Mouse (Mus musculus): ENCODE measurements around the gene Doc2g. TPM values are rescaled to one million over a fixed set of nuclear protein-coding genes. Genes with fewer than 3 reads are reported as not detected.
A peak's percentile ranks its signal among the peaks of the same experiment; 100 is the strongest.
"Not testable (repeated sequence)": the region's sequence is repeated elsewhere in the genome, so short reads cannot be mapped to it uniquely, and the experiment has no call there.

Gene Doc2g
- polyA plus RNA-seq (2011; ENCODE audit: insufficient read length, low read depth, missing spikeins), result 2.1 and 3.2 TPM in 2 replicates

GRCm38 (mm10) chr19:4003112-4003511, at the start of gene Doc2g:
Gene Doc2g, plus strand, starts transcription at chr19:4003313.
- TF ChIP-seq CTCF (IDR thresholded peaks at IDR 0.05; ENCODE audit: borderline replicate concordance, insufficient read depth, low read length) (no peak), POLR2A (IDR thresholded peaks at IDR 0.05; ENCODE audit: low read depth, low read length) (peak; percentile 14; the same call in 1 of the 2 replicates)

GRCm38 (mm10) chr19:3955033-3955432, 48.1 kb upstream of the Doc2g start:
- Histone ChIP-seq H3K4me3 (ENCODE audit: insufficient read depth, low read length) (no peak overlapping the region), H3K4me1 (ENCODE audit: control insufficient read depth, insufficient read depth, low read length) (no peaks in the 10 kb centered on the region), H3K27ac (ENCODE audit: insufficient read depth, low read length) (no peak overlapping the region)
- TF ChIP-seq POLR2A (IDR thresholded peaks at IDR 0.05; ENCODE audit: low read depth, low read length) (no peak), CTCF (IDR thresholded peaks at IDR 0.05; ENCODE audit: borderline replicate concordance, insufficient read depth, low read length) (no peak)

More at GRCm38 (mm10) chr19:4003112-4003511, at the start of gene Doc2g:
- Histone ChIP-seq H3K27ac (ENCODE audit: insufficient read depth, low read length) (no peak within 1 kb of the TSS), H3K4me1 (ENCODE audit: control insufficient read depth, insufficient read depth, low read length) (no peaks in the 10 kb centered on the region), H3K4me3 (ENCODE audit: insufficient read depth, low read length) (no peak within 1 kb of the TSS)

- Histone ChIP-seq H3K4me3 (ENCODE audit: insufficient read depth, low read length) (no peak overlapping the region), H3K27ac (ENCODE audit: insufficient read depth, low read length) (no peak overlapping the region), H3K4me1 (ENCODE audit: control insufficient read depth, insufficient read depth, low read length) (no peaks in the 10 kb centered on the region)
- TF ChIP-seq CTCF (IDR thresholded peaks at IDR 0.05; ENCODE audit: borderline replicate concordance, insufficient read depth, low read length) (no peak), POLR2A (IDR thresholded peaks at IDR 0.05; ENCODE audit: low read depth, low read length) (no peak)
These were observed 47.3 kb upstream of the Doc2g start for GRCm38 (mm10) chr19:3955804-3956203.

GRCm38 (mm10) chr19:3957296-3958036, 45.6 kb upstream of the Doc2g start:
- not testable (repeated sequence) for H3K4me1 ChIP-seq (ENCODE audit: control insufficient read depth, insufficient read depth, low read length); H3K27ac ChIP-seq (ENCODE audit: insufficient read depth, low read length); H3K4me3 ChIP-seq (ENCODE audit: insufficient read depth, low read length)

- no peaks in the 10 kb centered on the region for H3K4me1 ChIP-seq (ENCODE audit: control insufficient read depth, insufficient read depth, low read length)
- TF ChIP-seq CTCF (IDR thresholded peaks at IDR 0.05; ENCODE audit: borderline replicate concordance, insufficient read depth, low read length) (no peak), POLR2A (IDR thresholded peaks at IDR 0.05; ENCODE audit: low read depth, low read length) (no peak)
- no peak within 1 kb of the TSS for H3K4me3 ChIP-seq (ENCODE audit: insufficient read depth, low read length)
- H3K27ac ChIP-seq (ENCODE audit: insufficient read depth, low read length), result no peak within 1 kb of the TSS
These were observed 44.6 kb upstream of the Doc2g start, which contains the start of gene Aldh3b3 for GRCm38 (mm10) chr19:3958470-3958869. Gene Aldh3b3, plus strand, starts transcription at chr19:3958645.

- Histone ChIP-seq H3K4me1 (ENCODE audit: control insufficient read depth, insufficient read depth, low read length) (no peaks in the 10 kb centered on the region), H3K4me3 (ENCODE audit: insufficient read depth, low read length) (no peak overlapping the region), H3K27ac (ENCODE audit: insufficient read depth, low read length) (no peak overlapping the region)
- no peak for TF ChIP-seq POLR2A (IDR thresholded peaks at IDR 0.05; ENCODE audit: low read depth, low read length)
- TF ChIP-seq CTCF (IDR thresholded peaks at IDR 0.05; ENCODE audit: borderline replicate concordance, insufficient read depth, low read length), result no peak
These were observed 44.1 kb upstream of the Doc2g start for GRCm38 (mm10) chr19:3959030-3959429.

- no peak overlapping the region for H3K4me3 ChIP-seq (ENCODE audit: insufficient read depth, low read length)
- H3K27ac ChIP-seq (ENCODE audit: insufficient read depth, low read length), result no peak overlapping the region
- no peak for TF ChIP-seq CTCF (IDR thresholded peaks at IDR 0.05; ENCODE audit: borderline replicate concordance, insufficient read depth, low read length)
- TF ChIP-seq POLR2A (IDR thresholded peaks at IDR 0.05; ENCODE audit: low read depth, low read length), result no peak
- no peaks in the 10 kb centered on the region for H3K4me1 ChIP-seq (ENCODE audit: control insufficient read depth, insufficient read depth, low read length)
These were observed 42.9 kb upstream of the Doc2g start for GRCm38 (mm10) chr19:3960211-3960610.

GRCm38 (mm10) chr19:3961805-3962204, 41.3 kb upstream of the Doc2g start:
- not testable (repeated sequence) for H3K27ac ChIP-seq (ENCODE audit: insufficient read depth, low read length); H3K4me3 ChIP-seq (ENCODE audit: insufficient read depth, low read length); H3K4me1 ChIP-seq (ENCODE audit: control insufficient read depth, insufficient read depth, low read length)

- H3K4me3 ChIP-seq (ENCODE audit: insufficient read depth, low read length), result no peak overlapping the region
- no peak overlapping the region for H3K27ac ChIP-seq (ENCODE audit: insufficient read depth, low read length)
- no peaks in the 10 kb centered on the region for H3K4me1 ChIP-seq (ENCODE audit: control insufficient read depth, insufficient read depth, low read length)
- no peak for TF ChIP-seq CTCF (IDR thresholded peaks at IDR 0.05; ENCODE audit: borderline replicate concordance, insufficient read depth, low read length)
- TF ChIP-seq POLR2A (IDR thresholded peaks at IDR 0.05; ENCODE audit: low read depth, low read length), result no peak
These were observed 40.6 kb upstream of the Doc2g start for GRCm38 (mm10) chr19:3962469-3962868.

GRCm38 (mm10) chr19:3964030-3964429, 39.1 kb upstream of the Doc2g start:
- no peak overlapping the region for H3K4me3 ChIP-seq (ENCODE audit: insufficient read depth, low read length)
- TF ChIP-seq CTCF (IDR thresholded peaks at IDR 0.05; ENCODE audit: borderline replicate concordance, insufficient read depth, low read length) (no peak), POLR2A (IDR thresholded peaks at IDR 0.05; ENCODE audit: low read depth, low read length) (no peak)
- H3K27ac ChIP-seq (ENCODE audit: insufficient read depth, low read length), result no peak overlapping the region
- H3K4me1 ChIP-seq (ENCODE audit: control insufficient read depth, insufficient read depth, low read length), result no peaks in the 10 kb centered on the region

Data from embryonic fibroblast, embryonic 13.5 days (primary cell).